Mouse (Mus musculus): ENCODE measurements around the gene Naa40. TPM values are rescaled to one million over a fixed set of nuclear protein-coding genes. Genes with fewer than 3 reads are reported as not detected.

Naa40 gene
- polyA plus RNA-seq, 1 experiment = 15.8 TPM

DNA sequence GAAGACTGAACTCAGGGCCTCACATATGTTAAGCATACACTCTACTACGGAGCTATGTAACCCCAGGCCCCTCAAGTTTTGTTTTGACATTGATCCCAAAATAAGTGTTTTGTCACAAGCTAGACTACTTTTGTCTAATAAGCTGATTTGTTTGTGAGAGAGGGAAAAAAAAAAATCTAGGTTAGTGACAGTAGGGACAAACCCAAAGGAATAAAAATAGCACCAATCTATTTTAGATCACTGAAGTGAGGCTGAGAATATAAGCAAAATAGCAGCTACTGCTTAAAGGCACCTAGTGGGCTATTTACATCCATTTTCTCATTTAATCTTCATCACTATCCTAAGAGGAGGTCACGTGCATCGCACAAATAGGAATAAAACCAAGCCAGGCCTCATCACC is 1.4 kb downstream of the Naa40 start:
- TF ChIP-seq FLI1 (IDR thresholded peaks at IDR 0.05; ENCODE audit: low read length) (no peak), GATA1 (IDR thresholded peaks at IDR 0.05; ENCODE audit: borderline replicate concordance, low read length) (no peak)
- Histone ChIP-seq H3K9me3 (no peaks in the 10 kb centered on the region), H3K36me3 (replicated peaks; ENCODE audit: low read length) (peaks cover 35% of the 10 kb centered on the region), H3K4me3 (replicated peaks) (peak overlapping the region; percentile 99), H3K27me3 (replicated peaks) (peaks cover 17% of the 10 kb centered on the region), H3K4me1 (peaks cover 61% of the 10 kb centered on the region)

DNA sequence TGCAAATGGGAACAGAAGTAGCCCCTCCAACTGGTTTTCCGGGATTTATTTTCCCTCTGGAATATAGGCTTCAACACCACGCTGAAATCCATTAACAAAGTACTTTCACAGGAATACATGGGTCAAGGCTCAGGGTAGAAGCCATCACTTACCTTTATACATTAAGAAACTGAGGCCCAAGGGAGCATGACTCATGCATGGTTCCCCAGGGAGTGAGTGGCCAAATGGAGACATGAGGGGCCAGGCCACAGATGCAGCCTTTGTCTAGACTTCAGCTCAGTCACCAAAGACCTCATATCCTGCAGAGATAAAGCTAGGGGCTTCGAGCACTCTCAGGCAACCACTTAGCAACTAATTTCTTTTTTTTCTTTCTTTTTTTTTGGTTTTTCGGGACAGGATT is 4.2 kb downstream of the Naa40 start:
- Histone ChIP-seq H3K27me3 (replicated peaks) (no peaks in the 10 kb centered on the region), H3K4me3 (replicated peaks) (peak overlapping the region; percentile 23), H3K9me3 (no peaks in the 10 kb centered on the region), H3K36me3 (replicated peaks; ENCODE audit: low read length) (peaks cover 61% of the 10 kb centered on the region), H3K4me1 (peaks cover 63% of the 10 kb centered on the region)
- TF ChIP-seq FLI1 (IDR thresholded peaks at IDR 0.05; ENCODE audit: low read length) (no peak), GATA1 (IDR thresholded peaks at IDR 0.05; ENCODE audit: borderline replicate concordance, low read length) (no peak)

DNA sequence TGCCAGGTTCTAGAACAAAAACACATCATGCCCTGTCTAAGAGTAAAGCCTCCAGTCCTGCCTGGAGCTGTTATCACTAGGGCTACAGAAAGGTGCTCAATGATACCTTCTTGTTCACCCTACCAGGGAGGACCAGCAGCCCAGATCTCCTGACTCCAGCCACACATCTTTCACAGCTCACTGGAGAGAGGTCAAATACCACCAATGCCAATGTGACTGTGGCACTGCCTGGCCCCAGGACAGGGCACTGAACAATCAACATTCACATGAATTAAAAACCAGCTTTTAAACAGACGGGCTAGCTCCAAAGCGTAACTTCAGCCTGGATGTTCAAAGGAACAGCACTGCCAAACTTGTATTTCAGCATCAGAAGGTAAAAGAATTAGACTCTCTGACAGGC is 5.0 kb downstream of the Naa40 start:
- Histone ChIP-seq H3K36me3 (replicated peaks; ENCODE audit: low read length) (peaks cover 68% of the 10 kb centered on the region), H3K4me1 (peaks cover 58% of the 10 kb centered on the region), H3K4me3 (replicated peaks) (no peak overlapping the region), H3K9me3 (no peaks in the 10 kb centered on the region), H3K27me3 (replicated peaks) (no peaks in the 10 kb centered on the region)
- TF ChIP-seq GATA1 (IDR thresholded peaks at IDR 0.05; ENCODE audit: borderline replicate concordance, low read length) (no peak), FLI1 (IDR thresholded peaks at IDR 0.05; ENCODE audit: low read length) (no peak)

DNA sequence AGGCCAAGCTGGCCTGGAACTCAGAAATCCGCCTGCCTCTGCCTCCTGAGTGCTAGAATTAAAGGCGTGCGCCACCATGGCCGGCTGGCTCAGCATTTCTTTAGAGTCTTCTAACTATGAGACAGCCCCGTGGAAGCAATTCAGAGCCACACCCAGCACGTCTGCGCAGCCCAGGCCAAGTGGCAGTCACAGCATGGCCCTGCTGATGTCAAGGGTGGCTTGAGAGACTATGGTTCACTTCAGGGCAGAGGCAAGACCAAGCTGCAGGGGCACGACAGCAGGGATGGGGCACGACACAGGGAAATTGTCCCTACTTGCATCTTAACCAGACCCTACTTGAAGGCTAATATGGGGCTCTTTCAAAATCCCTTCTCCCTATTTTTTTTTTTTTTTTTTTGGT is 5.5 kb downstream of the Naa40 start:
- Histone ChIP-seq H3K27me3 (replicated peaks) (no peaks in the 10 kb centered on the region), H3K9me3 (no peaks in the 10 kb centered on the region), H3K4me1 (peaks cover 57% of the 10 kb centered on the region), H3K36me3 (replicated peaks; ENCODE audit: low read length) (peaks cover 74% of the 10 kb centered on the region), H3K4me3 (replicated peaks) (no peak overlapping the region)
- no peak for TF ChIP-seq GATA1 (IDR thresholded peaks at IDR 0.05; ENCODE audit: borderline replicate concordance, low read length)
- no peak for TF ChIP-seq FLI1 (IDR thresholded peaks at IDR 0.05; ENCODE audit: low read length)

DNA sequence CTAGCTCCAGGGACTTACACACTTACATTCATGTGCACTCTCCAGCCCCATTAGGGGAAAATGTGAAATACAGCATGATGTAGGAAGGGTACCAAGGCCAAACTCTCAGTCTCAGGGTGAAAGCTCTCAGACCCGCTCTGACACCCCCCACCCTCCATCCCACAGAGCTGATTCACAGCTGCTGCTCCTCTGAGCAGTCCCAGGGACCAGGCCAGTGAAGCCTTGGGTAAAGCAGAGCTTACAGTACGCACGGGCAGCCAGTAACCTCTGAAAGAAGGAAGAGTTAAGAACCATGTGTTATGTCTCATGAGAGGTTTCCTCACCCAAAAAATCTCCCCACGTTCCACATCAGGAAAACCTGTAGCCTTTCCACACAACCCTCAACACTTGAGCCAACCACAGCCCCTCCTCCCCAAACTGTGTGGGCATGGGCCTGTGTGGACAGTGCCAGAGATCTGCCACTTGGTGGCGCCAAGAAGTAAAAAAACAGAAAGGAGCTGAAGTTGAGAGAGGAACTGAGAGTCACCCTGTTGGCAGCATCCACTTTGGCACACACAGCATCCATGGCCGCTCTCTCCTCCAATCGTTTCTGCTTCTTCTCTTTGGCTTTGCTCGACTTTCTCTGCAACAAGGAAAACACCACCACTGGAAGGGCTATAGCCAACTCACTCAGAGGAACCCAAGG is 6.3 kb downstream of the Naa40 start:
- H3K4me3 ChIP-seq (replicated peaks) = no peak overlapping the region
- no peaks in the 10 kb centered on the region for H3K9me3 ChIP-seq
- no peaks in the 10 kb centered on the region for H3K27me3 ChIP-seq (replicated peaks)
- peaks cover 81% of the 10 kb centered on the region for H3K36me3 ChIP-seq (replicated peaks; ENCODE audit: low read length)
- H3K4me1 ChIP-seq = peaks cover 53% of the 10 kb centered on the region
- TF ChIP-seq GATA1 (IDR thresholded peaks at IDR 0.05; ENCODE audit: borderline replicate concordance, low read length) = no peak
- no peak for TF ChIP-seq FLI1 (IDR thresholded peaks at IDR 0.05; ENCODE audit: low read length)

DNA sequence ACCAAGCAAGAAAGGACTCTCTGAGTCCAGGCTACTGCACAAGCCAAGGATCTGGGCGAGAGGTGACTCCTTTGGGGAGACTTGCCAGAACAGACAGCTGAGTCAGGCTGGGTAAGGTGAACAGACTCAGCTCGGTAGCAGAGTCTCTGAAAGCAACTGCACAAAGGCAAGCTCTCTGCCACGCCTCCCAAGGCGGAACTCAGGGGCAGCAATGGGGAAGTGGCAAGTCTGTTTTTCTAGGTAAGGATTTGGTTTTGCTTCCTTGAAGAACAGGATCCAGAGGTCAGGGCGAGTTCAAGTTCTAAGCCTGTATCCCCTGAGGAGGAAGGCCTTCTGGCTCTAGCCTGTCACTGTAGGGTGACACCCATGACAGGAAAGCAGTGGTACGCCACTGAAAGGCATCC is 14.5 kb downstream of the Naa40 start:
- Histone ChIP-seq H3K4me1 (peaks cover 24% of the 10 kb centered on the region), H3K27me3 (replicated peaks) (no peaks in the 10 kb centered on the region), H3K9me3 (no peaks in the 10 kb centered on the region), H3K4me3 (replicated peaks) (peak overlapping the region; percentile 30), H3K36me3 (replicated peaks; ENCODE audit: low read length) (peaks cover 70% of the 10 kb centered on the region)
- TF ChIP-seq FLI1 (IDR thresholded peaks at IDR 0.05; ENCODE audit: low read length) (no peak), GATA1 (IDR thresholded peaks at IDR 0.05; ENCODE audit: borderline replicate concordance, low read length) (no peak)

DNA sequence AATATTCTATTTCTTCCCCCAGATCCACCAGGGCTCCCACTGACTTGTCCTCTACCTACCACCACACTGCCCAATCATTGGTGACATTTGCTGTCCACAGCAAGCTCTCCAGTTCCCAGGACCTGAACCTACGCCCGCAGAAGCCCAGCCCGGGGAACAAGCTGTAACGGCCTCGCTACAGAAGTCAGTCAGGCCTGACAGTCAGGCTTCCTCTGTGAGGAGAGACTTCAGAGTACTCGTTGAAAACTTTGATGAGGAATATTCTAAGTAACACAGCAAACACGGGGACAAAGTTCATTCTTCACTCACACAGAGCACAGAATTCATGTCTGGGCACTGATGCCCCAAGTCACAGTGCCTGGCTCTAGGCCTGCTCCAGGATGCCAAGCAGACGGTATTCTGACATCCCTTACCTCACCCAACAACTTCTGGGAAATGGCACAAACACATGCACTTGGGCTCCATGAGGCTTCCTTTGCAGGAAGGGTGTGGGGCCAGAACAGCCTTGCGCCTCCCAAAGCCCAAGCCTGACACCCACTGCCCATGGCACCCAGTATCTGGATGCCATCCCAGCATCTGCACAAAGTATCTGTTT is 15.8 kb downstream of the Naa40 start:
- H3K9me3 ChIP-seq = no peaks in the 10 kb centered on the region
- peaks cover 22% of the 10 kb centered on the region for H3K4me1 ChIP-seq
- no peaks in the 10 kb centered on the region for H3K27me3 ChIP-seq (replicated peaks)
- H3K36me3 ChIP-seq (replicated peaks; ENCODE audit: low read length) = peaks cover 57% of the 10 kb centered on the region
- no peak overlapping the region for H3K4me3 ChIP-seq (replicated peaks)
- no peak for TF ChIP-seq FLI1 (IDR thresholded peaks at IDR 0.05; ENCODE audit: low read length)
- TF ChIP-seq GATA1 (IDR thresholded peaks at IDR 0.05; ENCODE audit: borderline replicate concordance, low read length) = no peak

DNA sequence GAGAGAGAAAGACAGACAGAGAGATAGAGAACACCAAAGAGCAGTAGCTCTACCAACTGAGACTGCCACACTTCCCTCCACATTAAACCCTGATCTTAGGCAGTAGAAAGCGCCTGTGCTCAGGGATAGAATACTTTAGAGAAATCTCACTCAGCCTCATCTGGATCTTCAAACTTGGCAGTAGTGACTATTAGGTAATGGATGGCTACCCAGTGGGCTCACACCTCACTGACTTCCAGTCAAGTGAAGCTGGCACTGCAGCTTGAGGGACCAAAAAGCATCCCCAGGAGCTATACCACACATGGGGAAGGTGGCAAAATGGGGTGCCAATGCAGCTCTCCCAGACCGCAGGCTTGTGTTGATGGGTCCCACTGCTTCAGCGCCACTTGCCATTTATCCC is 16.7 kb downstream of the Naa40 start:
- no peak overlapping the region for H3K4me3 ChIP-seq (replicated peaks)
- H3K4me1 ChIP-seq = peaks cover 20% of the 10 kb centered on the region
- no peaks in the 10 kb centered on the region for H3K27me3 ChIP-seq (replicated peaks)
- TF ChIP-seq GATA1 (IDR thresholded peaks at IDR 0.05; ENCODE audit: borderline replicate concordance, low read length) = no peak
- H3K9me3 ChIP-seq = no peaks in the 10 kb centered on the region
- peaks cover 47% of the 10 kb centered on the region for H3K36me3 ChIP-seq (replicated peaks; ENCODE audit: low read length)

DNA sequence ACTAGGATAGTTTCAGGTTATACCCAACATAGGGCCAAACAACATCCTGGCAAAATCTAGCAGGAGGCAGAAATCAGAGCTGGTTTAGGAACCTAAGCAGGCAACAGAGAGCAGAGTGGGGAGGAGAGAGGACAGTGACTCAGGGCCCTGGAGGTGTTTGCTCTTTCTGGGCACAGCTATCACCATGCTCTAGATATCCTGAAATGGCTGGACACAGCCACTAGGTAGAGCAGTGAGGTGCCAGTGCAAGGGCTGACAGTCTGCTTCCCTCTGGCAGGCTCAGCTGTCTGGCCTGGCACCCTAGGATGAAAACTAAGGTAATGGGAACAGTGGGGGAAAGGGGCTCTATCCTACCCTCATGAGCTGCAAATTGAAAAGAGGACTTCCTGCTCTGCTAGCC is 17.5 kb downstream of the Naa40 start:
- Histone ChIP-seq H3K36me3 (replicated peaks; ENCODE audit: low read length) (peaks cover 41% of the 10 kb centered on the region), H3K9me3 (no peaks in the 10 kb centered on the region), H3K4me3 (replicated peaks) (no peak overlapping the region), H3K4me1 (peaks cover 24% of the 10 kb centered on the region), H3K27me3 (replicated peaks) (no peaks in the 10 kb centered on the region)
- TF ChIP-seq FLI1 (IDR thresholded peaks at IDR 0.05; ENCODE audit: low read length) (no peak), GATA1 (IDR thresholded peaks at IDR 0.05; ENCODE audit: borderline replicate concordance, low read length) (no peak)

DNA sequence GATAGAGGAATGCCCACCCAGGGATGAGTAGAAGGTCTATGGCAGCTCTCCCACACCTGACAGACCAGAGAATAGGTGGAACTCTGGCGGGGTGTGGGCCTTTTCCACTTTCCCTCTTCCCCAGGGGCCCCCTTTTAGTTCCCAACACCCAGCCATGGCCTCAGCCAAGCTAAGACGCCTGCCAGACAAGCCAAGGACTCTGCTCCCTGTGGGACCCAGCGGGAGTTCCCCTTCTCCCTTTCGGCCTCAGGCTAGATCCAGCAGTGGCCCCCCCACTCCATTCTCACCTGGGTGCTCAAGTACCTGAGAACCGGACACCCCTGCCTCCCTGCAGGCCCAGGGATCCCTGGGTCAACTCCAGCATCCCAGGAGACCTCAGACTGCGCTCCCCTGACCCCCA is 18.8 kb downstream of the Naa40 start:
- no peak overlapping the region for H3K4me3 ChIP-seq (replicated peaks)
- H3K4me1 ChIP-seq = peaks cover 32% of the 10 kb centered on the region
- no peaks in the 10 kb centered on the region for H3K9me3 ChIP-seq
- H3K27me3 ChIP-seq (replicated peaks) = no peaks in the 10 kb centered on the region
- TF ChIP-seq GATA1 (IDR thresholded peaks at IDR 0.05; ENCODE audit: borderline replicate concordance, low read length) (no peak), FLI1 (IDR thresholded peaks at IDR 0.05; ENCODE audit: low read length) (no peak)
- peaks cover 28% of the 10 kb centered on the region for H3K36me3 ChIP-seq (replicated peaks; ENCODE audit: low read length)
